ENCODE assay signal across 8 mouse cellular contexts in the genomic region with DNA sequence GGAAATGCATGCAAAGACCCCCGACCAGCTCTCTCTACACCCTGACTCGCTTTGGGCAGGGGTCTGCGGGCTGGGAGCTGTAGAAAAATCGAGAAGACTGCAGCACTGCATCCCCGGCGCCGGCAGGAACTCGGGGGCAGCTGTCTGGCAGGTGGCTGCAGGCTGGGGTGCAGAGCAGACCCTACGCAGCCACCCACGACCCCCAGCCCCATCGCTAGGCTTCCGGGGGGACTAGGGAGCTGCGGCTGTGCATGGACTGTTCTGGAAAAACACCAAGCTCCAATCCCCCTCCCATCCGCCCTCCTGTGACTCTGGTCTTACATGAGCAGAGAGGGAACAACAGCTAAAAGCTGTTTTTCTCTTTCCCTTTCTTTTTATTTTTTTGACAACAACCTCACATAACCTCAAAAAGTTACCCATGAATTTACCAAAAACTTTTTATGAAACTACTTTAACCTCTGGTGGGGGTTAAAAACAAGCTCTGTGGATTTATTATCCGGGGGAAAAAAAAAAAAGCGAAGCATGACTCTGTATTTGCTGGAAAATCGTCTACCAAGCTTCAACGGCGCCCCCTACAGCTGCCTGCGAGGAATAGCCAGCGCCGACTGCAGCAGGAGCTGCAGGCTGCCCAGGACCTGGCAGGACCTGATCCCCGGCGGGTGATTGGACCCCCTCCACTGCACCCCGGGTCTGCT. TPM values are rescaled to one million over a fixed set of nuclear protein-coding genes. Genes with fewer than 3 reads are reported as not detected.
A peak's percentile ranks its signal among the peaks of the same experiment; 100 is the strongest.
DNase-seq lines count a peak whose midpoint lies in the region; ATAC-seq and TF ChIP-seq lines count a peak whose summit lies in the region.

No protein-coding gene starts in this region.

- ATAC-seq in forebrain, embryonic 15.5 days (replicated peaks) = peak; percentile 87
- peak; percentile 86 for ATAC-seq in neural tube, embryonic 15.5 days (ENCODE audit: low FRiP score)

- intact Hi-C loops in heart, postnatal 25 days (cut with DNase I) = loop anchor here (1.0 to 5.0 kb wide), 7 partner anchors 37 to 361 kb away; a partner anchor contains a TSS

- H3K27me3 ChIP-seq in forebrain, embryonic 15.5 days = peaks cover 16% of the 10 kb centered on the region
- 0 out of 2 replicates have a peak, but pooled peaks cover 8% of the 10 kb centered on the region for H3K27me3 ChIP-seq in neural tube, embryonic 15.5 days (replicated peaks)

- peak; percentile 78 for DNase-seq in ES-CJ7 (ENCODE audit: low read depth, low spot score)
- DNase-seq in cerebellum, adult 11-12 months = peak; percentile 55
- peak; percentile 51 for DNase-seq in heart, postnatal 25 days (ENCODE audit: low spot score)
- DNase-seq in layer of hippocampus, adult 18-20 months (ENCODE audit: low spot score in 2 of 2) = peak; percentile 80 to 93
- DNase-seq in lung, adult 2 months = peak; percentile 83
- DNase-seq in testis, postnatal 10 days (ENCODE audit: low spot score) = peak; percentile 94

- no peak for TF ChIP-seq POLR2A in lung, adult 2 months (IDR thresholded peaks at IDR 0.05; ENCODE audit: borderline replicate concordance, extremely low read depth, low read depth, low read length)

- H3K9me3 ChIP-seq in forebrain, embryonic 15.5 days = no peaks in the 10 kb centered on the region
- H3K9me3 ChIP-seq in neural tube, embryonic 15.5 days (replicated peaks) = no peaks in the 10 kb centered on the region

- no peak overlapping the region; the same call in 1 of the 2 replicates for H3K27ac ChIP-seq in forebrain, embryonic 15.5 days (replicated peaks)
- H3K27ac ChIP-seq in neural tube, embryonic 15.5 days (replicated peaks) = peak overlapping the region; percentile 75

- under 1% methylated on average over 25 of the region's 25 CpGs for WGBS in forebrain, embryonic 15.5 days
- WGBS in lung, adult 2 months = 5% methylated on average over 25 of the region's 25 CpGs
- under 1% methylated on average over 25 of the region's 25 CpGs for WGBS in neural tube, embryonic 15.5 days

- H3K36me3 ChIP-seq in forebrain, embryonic 15.5 days = no peaks in the 10 kb centered on the region
- H3K36me3 ChIP-seq in neural tube, embryonic 15.5 days = no peaks in the 10 kb centered on the region

- peak overlapping the region; percentile 50 for H3K9ac ChIP-seq in forebrain, embryonic 15.5 days (replicated peaks)
- peak overlapping the region; percentile 55 for H3K9ac ChIP-seq in neural tube, embryonic 15.5 days (replicated peaks)

- H3K4me1 ChIP-seq in forebrain, embryonic 15.5 days = peaks cover 10% of the 10 kb centered on the region
- no peaks in the 10 kb centered on the region; the same call in 1 of the 2 replicates for H3K4me1 ChIP-seq in lung, adult 2 months (ENCODE audit: control insufficient read depth, insufficient read depth, low read length)
- peaks cover 23% of the 10 kb centered on the region for H3K4me1 ChIP-seq in neural tube, embryonic 15.5 days

- peak overlapping the region; percentile 93 for H3K4me2 ChIP-seq in forebrain, embryonic 15.5 days (replicated peaks)
- H3K4me2 ChIP-seq in neural tube, embryonic 15.5 days = peak overlapping the region; percentile 98

- peak overlapping the region; percentile 46 for H3K4me3 ChIP-seq in forebrain, embryonic 15.5 days
- H3K4me3 ChIP-seq in lung, adult 2 months (replicated peaks; ENCODE audit: extremely low read depth, low read depth, low read length) = peak overlapping the region; percentile 44
- H3K4me3 ChIP-seq in neural tube, embryonic 15.5 days (replicated peaks) = peak overlapping the region; percentile 45

- peak; percentile 67 for TF ChIP-seq CTCF in lung, adult 2 months (IDR thresholded peaks at IDR 0.05; ENCODE audit: insufficient read depth, low read length)

RNA-seq across cellular contexts. Expression of a gene that starts 30.4 kb away (rescaled TPM):
- not detected in 2 replicates for polyA plus RNA-seq in forebrain, embryonic 15.5 days (2015; fragmentation: Nextera tagmentation; extraction: Ambion mirVana)
- under 1 TPM; 0.08 TPM for total RNA-seq in heart, postnatal 25 days (2021)
- total RNA-seq in layer of hippocampus, adult 18-20 months (2021) = 10 to 100 TPM; 24.0 to 26.3 TPM
- 0.53 and 0.65 TPM in 2 replicates for polyA plus RNA-seq in lung, adult 2 months (2012; rRNA removed)
- 0.01 TPM in 1 of 2 replicates, not detected in the other for polyA plus RNA-seq in neural tube, embryonic 15.5 days (2015; fragmentation: Nextera tagmentation; extraction: Ambion mirVana)
